Mouse (Mus musculus) brain, embryonic 18.5 days (tissue): ENCODE data around the gene AL607142.1.

Source experiments
- DNase-seq: peaks from one replicate; pipeline ENCODE4 v3.0.0-alpha.2; 2012; ENCODE audit warnings: low read depth, low spot score

AL607142.1 gene

GRCm38 (mm10) chr4:120056451-120056850 is 8.3 kb upstream of the AL607142.1 start:
- DNase-seq, result no peak

GRCm38 (mm10) chr4:120057529-120057928 is 7.3 kb upstream of the AL607142.1 start:
- no peak for DNase-seq

- no peak for DNase-seq
Measured at GRCm38 (mm10) chr4:120058157-120058556, 6.6 kb upstream of the AL607142.1 start.

- DNase-seq, result no peak
Measured at GRCm38 (mm10) chr4:120058794-120059193, 6.0 kb upstream of the AL607142.1 start.

DNA sequence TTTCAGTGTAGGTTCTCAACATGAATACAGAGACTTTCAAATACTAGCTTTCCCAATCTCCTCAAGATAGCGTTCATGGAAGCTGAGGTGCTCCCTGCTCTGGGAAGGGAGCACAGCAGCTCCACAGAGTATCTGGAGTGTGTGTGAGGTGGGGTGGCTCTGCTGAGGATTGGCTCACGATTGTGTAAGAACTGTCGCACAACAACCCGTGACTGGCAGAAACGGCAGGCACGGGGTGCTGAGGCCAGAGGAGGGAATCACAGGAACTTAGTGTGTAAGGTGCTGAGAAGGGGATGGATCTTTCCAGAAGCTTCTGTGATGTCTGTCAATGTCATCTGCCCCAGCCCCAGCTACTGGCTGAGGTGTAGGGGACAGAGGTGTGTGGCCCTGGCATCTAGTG is 3.1 kb upstream of the AL607142.1 start:
- no peak for DNase-seq

DNA sequence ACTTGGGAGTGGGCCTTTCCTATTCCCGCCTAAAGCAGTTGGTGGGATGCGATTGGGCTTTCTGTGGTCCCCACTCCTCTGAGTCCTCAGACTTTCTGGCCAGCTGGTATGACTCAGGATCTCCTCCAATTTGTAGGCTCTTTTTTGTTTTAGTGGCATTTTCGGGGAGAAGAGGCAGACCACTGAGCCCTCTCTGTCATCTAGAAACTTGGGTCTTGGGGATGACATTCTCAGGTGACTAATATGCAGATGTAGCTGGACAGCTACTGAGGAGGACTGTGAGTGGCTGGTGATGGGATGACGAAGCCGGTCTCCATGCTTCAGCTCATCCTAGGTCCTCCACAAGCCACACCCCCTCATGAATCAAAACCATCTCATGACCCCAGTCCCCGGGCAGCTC is 2.6 kb upstream of the AL607142.1 start:
- DNase-seq, result no peak

GRCm38 (mm10) chr4:120062754-120063153 is 2.0 kb upstream of the AL607142.1 start:
- no peak for DNase-seq

- no peak for DNase-seq
Measured at GRCm38 (mm10) chr4:120063353-120064124, 1.3 kb upstream of the AL607142.1 start.

DNA sequence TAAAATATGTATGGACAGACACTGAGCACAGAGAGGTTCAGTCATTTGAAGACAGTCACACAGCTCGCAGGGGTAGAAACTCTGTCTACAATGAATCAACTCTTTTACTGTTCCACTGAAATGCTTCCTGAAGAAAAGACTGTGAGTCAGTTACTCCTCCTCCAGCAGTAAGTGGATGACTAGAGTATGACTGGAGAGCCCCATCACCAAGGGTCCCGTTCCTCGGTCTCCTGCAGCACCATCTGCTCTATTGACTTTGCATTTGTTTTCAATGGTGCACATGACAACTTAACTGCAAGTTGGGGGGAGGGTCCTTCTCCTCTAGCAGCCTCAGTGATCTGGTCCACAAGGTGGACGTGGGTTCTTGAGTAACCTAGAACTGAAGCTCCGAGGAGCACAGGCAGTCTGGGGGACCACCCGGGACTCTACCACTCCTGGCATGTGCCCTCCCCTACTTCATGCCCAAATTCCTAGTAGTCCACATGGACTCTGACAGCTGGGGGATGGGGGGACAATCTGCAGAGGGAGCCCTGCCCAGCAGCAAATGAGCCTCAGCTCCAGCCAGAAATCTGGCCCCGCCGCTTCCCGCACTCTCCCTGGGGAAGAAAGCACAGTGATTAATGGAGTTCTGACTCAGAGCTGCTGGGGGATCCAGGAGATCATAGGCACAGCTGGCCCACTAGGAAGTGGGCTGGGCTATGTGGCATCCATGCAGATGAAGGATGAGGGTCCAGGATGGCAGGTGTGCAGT is 2.2 kb downstream of the AL607142.1 start:
- no peak for DNase-seq

DNA sequence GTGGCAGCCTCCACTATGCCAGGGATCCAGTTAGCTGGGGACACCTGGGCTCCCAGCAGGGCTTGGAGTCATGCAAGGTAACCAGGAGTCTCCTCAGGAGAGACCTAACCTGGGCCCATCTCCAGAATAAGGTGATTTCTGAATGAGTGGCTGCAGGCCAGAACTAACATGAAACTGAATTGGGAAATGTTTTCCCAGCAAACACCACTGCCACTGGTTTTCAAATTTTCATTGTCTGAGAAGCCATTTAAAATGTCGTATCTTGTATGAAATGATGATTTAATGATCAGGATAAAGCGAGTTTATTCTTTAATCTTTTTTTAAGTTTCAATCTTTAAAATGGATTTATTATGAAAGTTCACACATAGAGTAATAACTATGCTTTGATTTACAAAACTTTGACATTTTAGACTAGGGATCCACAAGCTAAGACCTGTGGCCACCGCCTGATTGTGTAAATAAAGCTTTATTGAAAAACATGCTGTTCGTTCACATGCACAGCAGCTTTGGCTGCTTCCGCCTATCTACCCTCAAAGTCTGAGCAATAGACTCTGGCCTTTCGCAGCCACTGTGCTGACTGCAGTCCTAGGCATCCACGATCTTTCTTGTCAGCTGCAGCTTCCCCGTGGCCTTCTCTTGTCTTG is 2.9 kb downstream of the AL607142.1 start:
- DNase-seq, result no peak

GRCm38 (mm10) chr4:120068883-120069581 is 4.2 kb downstream of the AL607142.1 start:
- no peak for DNase-seq

DNA sequence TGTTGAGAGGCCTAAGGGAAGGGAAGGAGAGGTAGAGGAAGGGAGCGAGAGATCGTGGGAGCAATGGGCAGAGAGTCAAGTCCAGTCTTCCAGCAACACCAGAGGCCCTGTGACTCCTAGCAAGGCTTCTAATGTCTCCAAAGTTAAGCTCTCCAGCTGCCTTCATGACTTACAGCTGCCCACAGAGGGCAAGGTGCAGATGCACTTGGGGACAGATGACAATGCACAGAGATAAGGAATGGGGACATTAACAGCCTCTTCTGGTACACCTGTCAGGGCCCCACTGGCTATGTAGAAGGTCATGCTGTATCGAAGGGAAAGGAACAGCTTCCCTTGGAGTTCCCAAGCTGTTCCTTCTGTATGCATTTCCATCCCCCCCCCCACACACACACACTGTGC is 4.8 kb downstream of the AL607142.1 start:
- DNase-seq, result no peak

DNA sequence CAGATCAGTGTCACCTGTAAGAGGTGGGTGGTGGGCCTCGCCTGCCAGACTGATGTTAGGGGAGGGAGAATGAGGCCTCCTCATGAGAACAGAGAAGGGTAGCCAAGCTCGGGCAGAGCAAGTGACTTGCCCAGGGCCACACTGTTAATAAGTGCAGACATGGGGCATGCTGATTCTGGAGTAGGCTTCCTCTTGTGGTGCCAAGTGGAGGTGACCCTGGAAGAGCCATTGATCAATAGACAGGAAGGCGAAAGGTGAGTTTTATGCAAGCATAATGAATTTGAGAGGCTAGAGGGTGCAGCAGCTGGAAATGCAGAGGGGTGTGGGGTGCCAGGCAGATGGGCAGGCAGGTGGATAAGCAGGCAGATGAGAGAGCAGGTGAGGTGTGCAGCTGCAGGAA is 6.6 kb downstream of the AL607142.1 start:
- no peak for DNase-seq

DNA sequence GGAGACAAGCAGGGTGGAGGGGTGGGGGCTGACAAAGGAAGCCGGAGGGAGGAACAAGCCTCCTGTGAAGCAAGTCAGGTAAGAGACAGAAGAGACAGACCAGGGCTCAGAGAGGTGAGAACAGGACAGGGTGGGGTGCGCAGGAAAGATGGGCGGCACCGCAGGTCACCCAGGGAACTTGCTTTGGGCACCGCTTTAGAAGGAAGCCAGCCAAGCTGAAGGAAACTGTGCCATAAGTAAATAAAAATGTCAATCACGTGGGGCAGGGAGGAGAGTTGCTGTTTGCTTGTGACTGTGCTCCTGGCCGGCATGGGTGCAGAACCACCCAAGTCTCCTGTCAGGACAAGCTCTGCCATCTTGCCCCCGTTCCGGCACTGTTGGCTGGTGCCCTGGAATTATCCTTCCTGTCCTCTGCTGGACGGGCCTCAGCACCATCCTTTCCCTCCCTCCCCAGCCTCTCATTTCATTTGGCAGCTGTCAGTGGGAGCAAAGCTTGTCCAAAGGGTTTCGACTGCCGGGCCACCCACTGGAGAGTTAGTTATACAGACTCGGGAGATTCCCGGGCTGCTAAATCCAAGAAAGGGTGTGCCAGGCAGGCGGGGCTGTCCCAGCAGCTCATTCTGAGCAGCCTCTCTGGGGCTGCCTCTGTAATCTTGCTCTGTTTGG is 7.2 kb downstream of the AL607142.1 start:
- no peak for DNase-seq

GRCm38 (mm10) chr4:120074061-120074460 is 9.3 kb downstream of the AL607142.1 start:
- peak; percentile 26 for DNase-seq

GRCm38 (mm10) chr4:120077322-120077721 is 12.5 kb downstream of the AL607142.1 start:
- DNase-seq, result no peak

GRCm38 (mm10) chr4:120082527-120082926 is 17.7 kb downstream of the AL607142.1 start:
- no peak for DNase-seq

DNA sequence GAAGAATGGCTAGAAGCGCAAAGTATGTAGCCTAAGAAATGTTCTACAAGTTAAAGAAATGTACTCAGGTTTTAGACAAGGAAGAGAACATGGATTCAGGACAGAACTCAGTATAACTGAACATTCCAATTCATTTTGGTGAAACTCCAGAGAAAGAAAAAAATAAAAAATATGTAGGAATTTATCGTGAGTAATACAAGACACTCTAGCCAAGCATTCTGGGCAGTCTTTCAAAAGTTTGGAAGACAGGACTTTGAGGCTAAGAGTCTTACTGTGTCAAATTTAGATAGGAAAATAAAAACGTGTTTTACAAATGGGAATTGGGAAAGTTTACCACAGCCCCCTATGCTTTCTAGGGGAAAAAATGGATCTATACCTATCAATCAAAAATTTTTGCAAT is 18.9 kb downstream of the AL607142.1 start:
- no peak for DNase-seq

- DNase-seq, result no peak
Measured at GRCm38 (mm10) chr4:120089536-120089935, 24.7 kb downstream of the AL607142.1 start.

DNA sequence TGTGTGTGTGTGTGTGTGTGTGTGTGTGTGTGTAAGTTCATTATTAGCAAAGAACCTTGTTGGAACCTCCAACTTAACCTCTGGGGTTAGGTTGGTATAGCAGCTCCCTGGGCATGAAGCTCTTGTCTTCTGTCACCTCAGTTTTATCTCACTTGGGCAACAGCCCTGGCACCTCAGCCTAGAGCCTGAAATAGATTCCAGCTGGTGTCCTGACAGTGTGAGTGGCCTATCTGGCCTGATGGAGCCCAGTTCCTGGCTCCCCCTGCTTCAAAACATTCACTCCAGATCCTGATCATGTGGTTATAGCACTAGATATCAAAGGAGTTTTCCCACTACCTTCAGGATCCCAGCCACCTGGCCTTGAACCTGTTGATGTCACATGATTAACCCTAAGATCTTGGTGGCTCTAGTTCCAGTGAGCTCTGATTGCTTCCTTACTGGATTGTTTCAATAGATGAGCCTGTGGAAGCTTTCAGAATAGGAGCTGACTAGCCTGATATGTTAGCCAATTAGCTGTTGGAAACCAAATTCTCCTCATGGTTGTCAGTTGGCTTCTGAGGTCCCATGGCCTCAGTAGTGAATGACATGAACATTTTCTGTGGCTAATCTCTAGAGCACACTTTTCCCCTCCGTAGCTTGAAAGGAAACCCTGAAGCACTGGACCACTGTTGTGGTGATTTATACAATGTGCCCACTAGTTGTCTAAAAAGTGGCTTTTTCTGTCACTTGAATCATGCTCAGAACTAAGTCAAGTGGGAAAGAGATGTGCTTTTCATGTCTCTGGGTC is 27.4 kb downstream of the AL607142.1 start:
- DNase-seq, result no peak

DNA sequence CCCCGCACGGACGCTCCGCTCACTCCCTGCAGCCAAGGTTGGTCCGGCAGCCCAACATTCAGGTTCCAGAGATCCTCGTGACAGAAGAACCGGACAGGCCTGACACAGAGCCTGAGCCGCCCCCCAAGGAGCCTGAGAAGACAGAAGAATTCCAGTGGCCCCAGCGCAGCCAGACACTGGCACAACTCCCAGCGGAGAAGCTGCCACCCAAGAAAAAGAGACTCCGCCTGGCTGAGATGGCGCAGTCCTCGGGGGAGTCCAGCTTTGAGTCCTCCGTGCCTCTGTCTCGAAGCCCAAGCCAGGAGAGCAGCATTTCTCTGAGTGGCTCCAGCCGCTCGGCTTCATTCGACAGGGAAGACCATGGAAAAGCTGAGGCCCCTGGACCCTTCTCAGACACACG is 32.1 kb downstream of the AL607142.1 start:
- no peak for DNase-seq
